Mouse (Mus musculus) intestine, embryonic 15.5 days (tissue): ENCODE results near the gene Car15. TPM values are rescaled to one million over a fixed set of nuclear protein-coding genes. Genes with fewer than 3 reads are reported as not detected.

Experiments used
- ATAC-seq: fragments of 200-750 bp; cut with Nextera tagmentation; 2 replicates; pipeline ENCODE4 v1.8.0; 2017; ENCODE audit warnings: moderate TSS enrichment, moderate library complexity
- H3K27ac ChIP-seq: fragments of 300-500 bp; sonication (generic); 2 replicates; pipeline ENCODE4 v1.5.1; 2015; ENCODE audit warnings: mild to moderate bottlenecking, inconsistent platforms
- H3K27me3 ChIP-seq: fragments of 300-500 bp; sonication (generic); replicated peaks from 2 replicates; pipeline ENCODE4 v1.6.1; 2015; ENCODE audit warnings: inconsistent platforms
- H3K36me3 ChIP-seq: fragments of 300-500 bp; sonication (generic); 2 replicates; pipeline ENCODE4 v1.6.1; 2015; ENCODE audit warnings: inconsistent platforms
- H3K4me1 ChIP-seq: fragments of 300-500 bp; sonication (generic); replicated peaks from 2 replicates; pipeline ENCODE4 v1.6.1; 2015; ENCODE audit warnings: inconsistent platforms
- H3K4me2 ChIP-seq: fragments of 300-500 bp; sonication (generic); replicated peaks from 2 replicates; pipeline ENCODE4 v1.6.1; 2015; ENCODE audit warnings: mild to moderate bottlenecking, inconsistent platforms
- H3K4me3 ChIP-seq: fragments of 300-500 bp; sonication (generic); replicated peaks from 2 replicates; pipeline ENCODE4 v1.5.1; 2015; ENCODE audit warnings: inconsistent platforms
- H3K9ac ChIP-seq: fragments of 300-500 bp; sonication (generic); 2 replicates; pipeline ENCODE4 v1.6.1; 2015; ENCODE audit warnings: inconsistent platforms
- H3K9me3 ChIP-seq: fragments of 300-500 bp; sonication (generic); 2 replicates; pipeline ENCODE4 v1.6.1; 2016; ENCODE audit warnings: inconsistent platforms
- WGBS: fragments of 180-500 bp; shearing (Covaris S2); methylation state at CpG from one replicate; pipeline ENCODE4 v1.1.7; 2015; 5-methylcytosine and 5-hydroxymethylcytosine counted together
- polyA plus RNA-seq: library from polyadenylated mRNA; unstranded; fragments of >200 nt; fragmentation: Nextera tagmentation; extraction: Ambion mirVana; gene quantifications from 2 replicates; pipeline ENCODE4 v1.2.1, GENCODE M21; 2015

Gene Car15
- polyA plus RNA-seq = 2.0 and 3.1 TPM in 2 replicates

DNA sequence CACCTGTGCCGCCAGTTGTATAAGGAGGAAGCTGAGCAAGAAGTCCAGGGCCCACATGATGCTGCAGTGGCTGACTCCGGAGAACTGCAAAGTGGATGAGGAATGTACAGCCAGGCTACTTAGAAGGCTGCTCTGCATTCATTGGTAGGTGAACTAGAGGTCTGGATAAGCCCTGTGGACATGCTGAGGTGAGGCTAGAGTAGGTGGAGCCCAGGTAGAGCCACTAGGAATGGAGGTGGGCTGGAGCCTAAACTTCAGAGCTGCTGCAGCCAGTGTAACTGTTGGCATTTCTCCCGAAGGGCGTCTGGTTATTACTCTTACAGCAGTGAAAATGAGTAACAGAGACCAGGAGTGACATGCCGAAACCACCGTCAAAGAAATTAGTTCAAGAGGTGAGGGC is at the start of gene Car15:
Car15 (minus strand) TSS at position 314 of the 400 bp plus-strand sequence.
- H3K27ac ChIP-seq = no peak within 1 kb of the TSS
- ATAC-seq = no peak
- H3K4me1 ChIP-seq = peaks cover 10% of the 10 kb centered on the region
- peaks cover 44% of the 10 kb centered on the region for H3K27me3 ChIP-seq
- H3K9me3 ChIP-seq = no peaks in the 10 kb centered on the region
- H3K36me3 ChIP-seq = peaks cover 23% of the 10 kb centered on the region
- H3K9ac ChIP-seq = no peak within 1 kb of the TSS
- 72% methylated on average over 6 of the region's 6 CpGs for WGBS
- no peak within 1 kb of the TSS for H3K4me3 ChIP-seq
- H3K4me2 ChIP-seq = no peak within 1 kb of the TSS

DNA sequence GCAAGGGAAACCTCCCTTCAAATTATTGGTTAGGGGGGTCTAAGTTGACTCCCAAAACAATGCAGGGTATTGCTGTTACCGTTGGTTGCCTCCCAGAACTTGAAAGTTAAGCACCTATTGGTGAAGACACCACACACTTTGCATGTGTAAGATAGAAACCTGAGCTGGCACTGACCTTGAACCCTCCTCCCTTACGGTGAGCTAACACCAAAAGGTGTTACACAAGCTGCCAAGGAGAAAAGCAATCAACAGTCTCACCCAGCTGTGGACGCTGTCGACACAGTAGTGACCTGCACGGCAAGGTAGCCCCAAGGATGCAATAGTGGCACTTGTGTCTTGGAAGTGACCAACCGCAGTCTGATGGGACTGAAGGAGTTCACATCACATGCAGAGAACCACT is 46.0 kb upstream of the Car15 start:
- no peak for ATAC-seq
- Histone ChIP-seq H3K9ac (no peak overlapping the region), H3K27ac (no peak overlapping the region), H3K27me3 (no peaks in the 10 kb centered on the region), H3K4me2 (no peak overlapping the region), H3K4me1 (0 out of 2 replicates have a peak, but pooled peaks cover 14% of the 10 kb centered on the region), H3K36me3 (0 out of 2 replicates have a peak, but pooled peaks cover 5% of the 10 kb centered on the region), H3K4me3 (no peak overlapping the region), H3K9me3 (no peaks in the 10 kb centered on the region)
- 72% methylated on average over 6 of the region's 6 CpGs for WGBS

DNA sequence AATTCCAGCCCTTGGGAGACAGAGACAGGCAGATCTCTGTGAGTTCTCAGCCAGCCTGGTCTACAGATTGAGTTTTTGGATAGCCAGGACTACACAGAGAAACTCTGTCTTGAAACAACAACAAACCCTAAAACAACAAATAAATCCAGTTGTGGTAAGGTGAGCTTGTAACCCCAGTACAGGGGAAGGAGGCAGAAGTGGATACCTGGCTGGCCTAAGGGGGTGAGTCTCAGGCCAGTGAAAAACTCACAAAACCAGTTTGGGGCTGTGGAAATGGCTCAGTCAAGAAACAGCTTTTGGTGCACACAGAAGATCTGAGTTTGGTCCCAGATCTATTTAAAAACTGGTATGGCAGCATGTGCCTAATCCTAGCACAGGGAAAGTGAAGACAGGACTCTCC is 44.0 kb upstream of the Car15 start:
- no peak overlapping the region for H3K9ac ChIP-seq
- no peak overlapping the region for H3K4me2 ChIP-seq
- H3K27ac ChIP-seq = no peak overlapping the region
- H3K4me1 ChIP-seq = 0 out of 2 replicates have a peak, but pooled peaks cover 14% of the 10 kb centered on the region
- 0 out of 2 replicates have a peak, but pooled peaks cover 5% of the 10 kb centered on the region for H3K36me3 ChIP-seq
- no peaks in the 10 kb centered on the region for H3K9me3 ChIP-seq
- ATAC-seq = no peak
- no peaks in the 10 kb centered on the region for H3K27me3 ChIP-seq
- H3K4me3 ChIP-seq = no peak overlapping the region

DNA sequence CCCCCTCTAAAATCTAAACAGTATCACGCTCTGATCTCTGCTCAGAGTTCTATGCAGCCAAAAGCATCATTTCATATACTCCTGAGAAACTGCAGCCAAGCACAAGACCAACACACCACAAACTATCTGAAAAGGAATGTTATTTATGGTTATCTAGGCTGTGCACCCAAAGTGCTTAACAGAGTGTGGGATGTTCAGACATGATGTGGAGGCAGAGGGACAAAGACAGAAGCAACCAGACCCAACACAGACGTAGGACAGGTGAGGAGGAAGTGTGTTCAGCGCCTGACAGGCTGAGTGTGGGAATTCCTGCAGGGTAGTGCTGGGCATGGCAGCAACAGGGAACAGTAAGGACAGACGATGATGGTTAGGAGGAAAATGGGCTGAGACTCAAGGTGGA is 41.4 kb upstream of the Car15 start:
- no peaks in the 10 kb centered on the region for H3K9me3 ChIP-seq
- ATAC-seq = no peak
- H3K4me3 ChIP-seq = no peak overlapping the region
- no peaks in the 10 kb centered on the region for H3K27me3 ChIP-seq
- no peak overlapping the region for H3K4me2 ChIP-seq
- H3K9ac ChIP-seq = no peak overlapping the region
- WGBS = 82% methylated on average over 4 of the region's 4 CpGs
- H3K4me1 ChIP-seq = peaks cover 13% of the 10 kb centered on the region; the same call in 1 of the 2 replicates
- H3K27ac ChIP-seq = no peak overlapping the region
- peaks cover 7% of the 10 kb centered on the region; the same call in 1 of the 2 replicates for H3K36me3 ChIP-seq

DNA sequence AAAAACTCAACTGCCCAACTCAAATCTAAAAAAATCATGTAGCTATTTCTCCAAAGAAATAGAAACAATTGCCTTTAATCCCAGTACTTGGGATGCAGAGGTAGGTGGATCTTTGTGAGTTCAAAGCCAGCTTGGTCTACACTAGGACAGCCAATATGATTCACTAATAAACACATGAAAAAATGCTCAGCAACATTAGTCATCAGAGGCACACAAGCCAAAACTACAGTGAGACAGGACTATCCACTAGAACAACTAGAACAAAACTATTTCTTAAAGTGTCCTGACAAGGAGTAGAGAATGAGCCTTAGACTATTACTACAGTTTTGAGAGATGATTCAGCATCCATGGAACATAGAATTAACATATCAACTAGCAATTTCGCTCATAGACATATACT is 37.9 kb upstream of the Car15 start:
- peaks cover 9% of the 10 kb centered on the region; the same call in 1 of the 2 replicates for H3K4me1 ChIP-seq
- WGBS = 96% methylated on average over 1 of the region's 1 CpGs
- no peak overlapping the region for H3K4me3 ChIP-seq
- H3K27ac ChIP-seq = no peak overlapping the region
- H3K9me3 ChIP-seq = no peaks in the 10 kb centered on the region
- H3K27me3 ChIP-seq = no peaks in the 10 kb centered on the region
- H3K9ac ChIP-seq = no peak overlapping the region
- no peak overlapping the region for H3K4me2 ChIP-seq
- H3K36me3 ChIP-seq = peaks cover 12% of the 10 kb centered on the region; the same call in 1 of the 2 replicates
- no peak for ATAC-seq

DNA sequence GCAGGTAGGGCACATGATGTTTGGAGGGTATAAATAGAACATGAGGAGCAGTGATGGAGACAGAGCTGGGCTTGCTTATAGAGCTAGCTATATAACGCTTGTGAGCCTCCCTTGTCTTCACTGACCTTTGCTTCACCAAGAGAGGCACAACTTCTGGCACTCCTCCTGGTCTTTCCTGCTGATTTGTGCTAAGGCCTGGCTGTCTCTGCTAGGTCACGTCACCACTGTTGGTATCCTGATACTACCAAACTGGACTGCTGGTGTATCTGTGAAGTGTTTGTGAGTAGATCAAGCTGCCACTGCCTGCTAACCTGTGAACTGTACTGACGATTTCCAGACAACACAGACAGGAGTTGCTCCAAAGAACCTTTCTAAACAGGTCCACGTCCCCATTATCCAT is 37.0 kb upstream of the Car15 start:
- H3K36me3 ChIP-seq = peaks cover 12% of the 10 kb centered on the region; the same call in 1 of the 2 replicates
- H3K4me1 ChIP-seq = peaks cover 9% of the 10 kb centered on the region; the same call in 1 of the 2 replicates
- no peaks in the 10 kb centered on the region for H3K27me3 ChIP-seq
- no peak overlapping the region for H3K4me3 ChIP-seq
- no peak overlapping the region for H3K27ac ChIP-seq
- ATAC-seq = no peak
- no peak overlapping the region for H3K4me2 ChIP-seq
- H3K9ac ChIP-seq = no peak overlapping the region
- WGBS = 65% methylated on average over 4 of the region's 4 CpGs
- H3K9me3 ChIP-seq = no peaks in the 10 kb centered on the region

DNA sequence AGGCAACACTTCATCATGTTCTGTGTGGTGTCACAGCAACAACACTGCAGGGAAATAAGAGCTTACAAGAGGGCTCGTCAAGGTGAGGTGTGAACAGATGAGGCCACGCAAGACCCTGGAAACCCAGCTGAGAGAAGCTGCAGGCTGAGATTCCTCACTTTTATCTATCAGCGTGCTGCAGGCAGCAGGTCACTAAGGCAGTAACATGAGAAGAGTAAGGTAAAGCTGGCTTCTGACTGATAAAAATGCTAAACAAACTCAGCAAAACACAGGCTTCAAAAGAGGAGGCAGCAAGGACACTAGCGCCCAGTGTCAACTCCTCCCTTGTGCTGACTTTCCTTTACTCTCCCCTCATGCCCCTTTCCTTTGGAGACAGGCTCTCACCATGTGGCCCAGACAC is 34.8 kb upstream of the Car15 start:
- peaks cover 9% of the 10 kb centered on the region; the same call in 1 of the 2 replicates for H3K4me1 ChIP-seq
- no peaks in the 10 kb centered on the region for H3K9me3 ChIP-seq
- no peak overlapping the region for H3K27ac ChIP-seq
- ATAC-seq = no peak
- H3K9ac ChIP-seq = no peak overlapping the region; the same call in 1 of the 2 replicates
- H3K4me2 ChIP-seq = no peak overlapping the region
- H3K36me3 ChIP-seq = peaks cover 12% of the 10 kb centered on the region; the same call in 1 of the 2 replicates
- no peak overlapping the region for H3K4me3 ChIP-seq
- WGBS = 56% methylated on average over 4 of the region's 4 CpGs
- no peaks in the 10 kb centered on the region for H3K27me3 ChIP-seq

DNA sequence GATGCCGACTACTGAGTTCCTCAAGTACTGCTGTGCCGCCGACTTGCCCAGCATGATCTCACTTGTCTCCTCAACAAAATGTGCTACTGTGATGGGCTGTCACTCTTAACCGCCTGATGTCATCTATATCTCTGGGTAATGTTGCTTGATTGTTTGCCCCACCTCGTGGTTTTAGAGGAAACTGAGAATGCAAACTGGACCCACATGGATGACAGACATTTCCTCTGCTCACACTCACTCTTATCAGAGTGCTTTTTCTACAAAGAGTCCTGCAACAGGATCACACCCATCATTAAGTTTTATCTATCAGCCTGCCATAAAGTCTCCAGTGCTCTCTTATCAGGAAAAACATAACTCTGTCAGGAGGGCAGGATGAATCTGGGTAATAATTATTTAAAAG is 33.1 kb upstream of the Car15 start:
- 67% methylated on average over 5 of the region's 5 CpGs for WGBS
- peaks cover 9% of the 10 kb centered on the region; the same call in 1 of the 2 replicates for H3K36me3 ChIP-seq
- H3K9me3 ChIP-seq = no peaks in the 10 kb centered on the region
- H3K27me3 ChIP-seq = no peaks in the 10 kb centered on the region
- no peak overlapping the region for H3K27ac ChIP-seq
- no peak overlapping the region for H3K4me3 ChIP-seq
- no peak overlapping the region for H3K4me2 ChIP-seq
- ATAC-seq = peak; percentile 88
- no peak overlapping the region for H3K9ac ChIP-seq
- H3K4me1 ChIP-seq = peaks cover 11% of the 10 kb centered on the region; the same call in 1 of the 2 replicates

DNA sequence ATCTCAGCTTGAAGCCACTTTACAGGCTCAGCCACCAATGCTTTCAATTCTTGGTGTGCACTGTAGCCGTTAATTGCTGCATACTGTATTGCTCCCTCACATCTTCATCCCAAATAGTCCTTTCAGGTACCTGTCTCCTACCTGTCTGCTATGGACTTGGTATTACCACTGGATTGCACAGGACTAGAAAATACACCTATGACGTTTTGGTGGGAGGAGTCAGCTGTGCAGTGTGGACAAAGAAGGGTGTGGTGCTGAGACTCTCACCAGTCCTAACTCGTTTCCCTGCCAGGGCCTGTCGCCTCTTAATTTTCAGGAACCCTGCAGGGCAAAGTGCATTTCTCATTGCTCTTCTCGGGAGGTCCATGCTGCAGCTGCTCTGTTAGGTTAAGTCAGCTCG is 27.6 kb upstream of the Car15 start:
- peak; percentile 93 for ATAC-seq
- Histone ChIP-seq H3K27ac (no peak overlapping the region), H3K4me1 (peaks cover 2% of the 10 kb centered on the region; the same call in 1 of the 2 replicates), H3K4me2 (no peak overlapping the region), H3K4me3 (no peak overlapping the region), H3K9me3 (no peaks in the 10 kb centered on the region), H3K36me3 (no peaks in the 10 kb centered on the region), H3K27me3 (no peaks in the 10 kb centered on the region), H3K9ac (no peak overlapping the region)
- 59% methylated on average over 6 of the region's 6 CpGs for WGBS

DNA sequence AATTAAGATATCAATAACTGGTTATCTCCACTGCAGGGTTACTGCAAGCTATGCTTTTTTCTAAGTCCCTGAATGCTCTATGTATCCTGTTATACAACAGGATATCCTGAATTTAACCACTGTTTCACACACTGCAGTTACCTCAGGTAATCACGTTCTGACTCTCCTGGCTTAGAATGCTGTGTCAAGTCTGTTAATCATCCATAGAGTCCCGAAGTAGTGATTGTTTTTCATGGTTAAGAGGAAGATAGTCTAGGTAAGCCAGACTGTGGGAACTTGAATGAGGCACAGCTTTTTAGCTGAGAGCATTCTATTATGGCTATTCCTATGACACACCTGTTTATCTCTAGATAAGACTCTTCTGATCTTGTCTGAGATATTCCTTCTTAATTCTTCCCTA is 27.1 kb upstream of the Car15 start:
- no peak overlapping the region for H3K4me3 ChIP-seq
- H3K9ac ChIP-seq = no peak overlapping the region
- no peak overlapping the region for H3K4me2 ChIP-seq
- H3K36me3 ChIP-seq = no peaks in the 10 kb centered on the region; the same call in 1 of the 2 replicates
- peak; percentile 54 for ATAC-seq
- H3K27ac ChIP-seq = no peak overlapping the region
- peaks cover 2% of the 10 kb centered on the region; the same call in 1 of the 2 replicates for H3K4me1 ChIP-seq
- H3K27me3 ChIP-seq = no peaks in the 10 kb centered on the region
- WGBS = 59% methylated on average over 2 of the region's 2 CpGs
- no peaks in the 10 kb centered on the region for H3K9me3 ChIP-seq

DNA sequence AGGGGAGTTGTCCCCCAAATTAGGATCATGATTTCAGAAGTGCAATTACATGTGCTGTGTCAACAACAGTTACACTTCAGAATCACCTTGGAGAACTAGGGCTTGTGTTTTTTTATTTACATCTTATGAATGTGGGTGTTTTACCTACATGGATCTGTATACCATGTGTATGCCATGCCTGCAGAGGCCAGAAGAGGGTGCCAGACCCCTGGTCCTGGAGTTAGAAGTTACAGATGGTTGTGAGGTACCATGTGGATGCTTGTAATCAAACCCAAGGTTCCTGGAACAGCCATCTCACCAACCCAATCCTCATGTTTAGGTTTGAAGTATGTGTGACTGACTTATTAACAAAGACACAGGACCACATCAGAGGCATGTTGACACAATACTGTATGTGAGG is 20.4 kb upstream of the Car15 start:
- H3K27me3 ChIP-seq = no peaks in the 10 kb centered on the region
- peaks cover 39% of the 10 kb centered on the region for H3K36me3 ChIP-seq
- H3K27ac ChIP-seq = no peak overlapping the region
- no peak overlapping the region for H3K9ac ChIP-seq
- no peak overlapping the region for H3K4me3 ChIP-seq
- H3K4me1 ChIP-seq = no peaks in the 10 kb centered on the region
- no peak for ATAC-seq
- H3K9me3 ChIP-seq = no peaks in the 10 kb centered on the region
- H3K4me2 ChIP-seq = no peak overlapping the region

DNA sequence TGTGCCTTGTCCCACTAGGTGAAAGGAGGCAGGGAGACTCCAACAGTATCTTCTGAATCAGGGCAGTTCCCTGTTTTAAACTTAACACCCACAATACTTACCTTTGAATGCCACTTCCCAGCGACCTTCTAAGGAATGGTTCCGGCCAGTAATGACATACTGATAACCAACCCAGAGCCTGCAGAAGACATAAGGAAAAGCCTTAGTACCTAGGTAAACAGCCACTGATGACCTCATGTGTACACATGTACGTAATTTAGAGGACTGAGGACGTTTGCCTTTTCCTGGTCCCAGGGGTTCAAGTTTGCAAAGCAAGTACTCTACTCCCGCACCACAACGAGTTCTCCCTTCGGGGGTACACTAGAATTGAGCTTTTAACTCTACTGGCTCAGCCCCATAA is 19.0 kb upstream of the Car15 start:
- Histone ChIP-seq H3K27me3 (no peaks in the 10 kb centered on the region), H3K4me2 (no peak overlapping the region), H3K36me3 (peaks cover 46% of the 10 kb centered on the region)

DNA sequence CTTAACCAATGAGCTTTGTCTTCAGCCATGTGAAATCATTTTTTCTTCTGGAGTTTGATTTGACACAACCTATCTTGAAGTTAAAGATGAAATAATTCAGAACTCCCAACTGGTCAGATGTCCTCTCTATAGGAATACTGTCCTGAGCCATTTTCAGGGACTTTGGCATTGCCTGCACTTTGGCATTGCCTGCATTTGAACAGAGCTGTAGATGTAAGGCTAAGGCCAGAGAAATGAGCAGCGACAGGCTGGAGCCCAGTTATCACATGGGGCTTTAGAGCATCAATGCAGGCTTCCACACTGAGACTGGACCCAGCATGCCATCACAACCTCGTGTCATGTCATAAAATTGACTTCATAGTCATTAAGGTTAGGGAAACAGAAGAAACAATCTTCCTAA is 15.1 kb upstream of the Car15 start:
- H3K9ac ChIP-seq = no peak overlapping the region
- H3K4me1 ChIP-seq = no peaks in the 10 kb centered on the region
- WGBS = 89% methylated on average over 2 of the region's 2 CpGs
- no peaks in the 10 kb centered on the region for H3K9me3 ChIP-seq
- H3K36me3 ChIP-seq = peaks cover 60% of the 10 kb centered on the region
- H3K27ac ChIP-seq = no peak overlapping the region
- H3K27me3 ChIP-seq = no peaks in the 10 kb centered on the region
- H3K4me2 ChIP-seq = no peak overlapping the region
- ATAC-seq = no peak
- no peak overlapping the region for H3K4me3 ChIP-seq

More for the DNA sequence above, 19.0 kb upstream of the Car15 start:
- Histone ChIP-seq H3K9ac (no peak overlapping the region), H3K9me3 (no peaks in the 10 kb centered on the region), H3K4me3 (no peak overlapping the region), H3K4me1 (no peaks in the 10 kb centered on the region), H3K27ac (no peak overlapping the region)
- ATAC-seq = no peak
- 82% methylated on average over 7 of the region's 7 CpGs for WGBS
